Mouse (Mus musculus) embryonic facial prominence, embryonic 13.5 days (tissue): Measurements from ENCODE around the gene Prrg2. TPM values are rescaled to one million over a fixed set of nuclear protein-coding genes. Genes with fewer than 3 reads are reported as not detected.

Experiments used
- microRNA-seq: library from miRNA; unstranded; fragments of <30 nt; microRNA quantifications from one replicate; pipeline ENCODE4, GENCODE M21; 2016
- polyA plus RNA-seq: library from polyadenylated mRNA; unstranded; fragments of >200 nt; fragmentation: Nextera tagmentation; extraction: Ambion mirVana; gene quantifications from 2 replicates; pipeline ENCODE4 v1.2.1, GENCODE M21; 2015

Prrg2 gene
- polyA plus RNA-seq, 1 experiment from 2014 or later, result 26.0 TPM

Small RNAs within 50 kb of the gene (microRNA-seq; reads per million reads assigned to microRNA genes)
- 0.74 reads per million for gene Mir7054

Other genes with a start within 250 kb of the Prrg2 start
- 93.5 and 100 TPM in 2 replicates for gene Nup62, start 246.6 kb downstream of the Prrg2 start, polyA plus RNA-seq
- 1.7 and 2.2 TPM in 2 replicates for gene Il4i1, start 246.3 kb downstream of the Prrg2 start, polyA plus RNA-seq
- 6.4 and 6.5 TPM in 2 replicates for gene Atf5, start 246.0 kb downstream of the Prrg2 start, polyA plus RNA-seq
- gene Akt1s1, start 213.7 kb downstream of the Prrg2 start, polyA plus RNA-seq, result 104 and 110 TPM in 2 replicates
- 83.1 and 91.0 TPM in 2 replicates for gene Tbc1d17, start 213.6 kb downstream of the Prrg2 start, polyA plus RNA-seq
- gene Pnkp, start 205.5 kb downstream of the Prrg2 start, polyA plus RNA-seq, result 30.0 and 30.7 TPM in 2 replicates
- gene Ptov1, start 192.9 kb downstream of the Prrg2 start, polyA plus RNA-seq, result 469 and 526 TPM in 2 replicates
- 107 and 111 TPM in 2 replicates for gene Med25, start 170.0 kb downstream of the Prrg2 start, polyA plus RNA-seq
- gene Fuz, start 166.6 kb downstream of the Prrg2 start, polyA plus RNA-seq, result 26.1 and 29.7 TPM in 2 replicates
- 72.3 and 77.5 TPM in 2 replicates for gene Ap2a1, start 133.2 kb downstream of the Prrg2 start, polyA plus RNA-seq
- gene Tsks, start 119.5 kb downstream of the Prrg2 start, polyA plus RNA-seq, result 0.25 and 0.26 TPM in 2 replicates
- 32.0 and 39.1 TPM in 2 replicates for gene Cpt1c, start 87.8 kb downstream of the Prrg2 start, polyA plus RNA-seq
- gene Prmt1, start 76.1 kb downstream of the Prrg2 start, polyA plus RNA-seq, result 534 and 684 TPM in 2 replicates
- 92.0 and 99.7 TPM in 2 replicates for gene Irf3, start 65.0 kb downstream of the Prrg2 start, polyA plus RNA-seq
- gene Bcl2l12, start 64.0 kb downstream of the Prrg2 start, polyA plus RNA-seq, result 73.6 and 83.2 TPM in 2 replicates
- 38.6 and 40.2 TPM in 2 replicates for gene Scaf1, start 46.3 kb downstream of the Prrg2 start, polyA plus RNA-seq
- 19.7 and 23.3 TPM in 2 replicates for gene Rras, start 44.7 kb downstream of the Prrg2 start, polyA plus RNA-seq
- 15.2 and 15.7 TPM in 2 replicates for gene Prr12, start 9.8 kb downstream of the Prrg2 start, polyA plus RNA-seq
- gene Nosip, start 248 bp downstream of the Prrg2 start, polyA plus RNA-seq, result 64.7 and 66.6 TPM in 2 replicates
- gene Rcn3, start 29.5 kb upstream of the Prrg2 start, polyA plus RNA-seq, result 375 and 376 TPM in 2 replicates
- 61.6 and 65.1 TPM in 2 replicates for gene Fcgrt, start 41.2 kb upstream of the Prrg2 start, polyA plus RNA-seq
- 1,651 and 1,760 TPM in 2 replicates for gene Rps11, start 61.8 kb upstream of the Prrg2 start, polyA plus RNA-seq
- gene Rpl13a, start 66.1 kb upstream of the Prrg2 start, polyA plus RNA-seq, result 1,453 and 1,588 TPM in 2 replicates
- gene Gm45713, start 73.6 kb upstream of the Prrg2 start, polyA plus RNA-seq, result 0.20 TPM in 1 of 2 replicates, not detected in the other
- gene Flt3l, start 73.8 kb upstream of the Prrg2 start, polyA plus RNA-seq, result 1.3 and 1.7 TPM in 2 replicates
- gene Pih1d1, start 91.6 kb upstream of the Prrg2 start, polyA plus RNA-seq, result 78.5 and 97.7 TPM in 2 replicates
- 43.6 and 52.0 TPM in 2 replicates for gene Aldh16a1, start 91.9 kb upstream of the Prrg2 start, polyA plus RNA-seq
- 0.18 and 0.22 TPM in 2 replicates for gene Slc17a7, start 101.3 kb upstream of the Prrg2 start, polyA plus RNA-seq
- 1.8 and 2.6 TPM in 2 replicates for gene Gfy, start 116.9 kb upstream of the Prrg2 start, polyA plus RNA-seq
- not detected in 2 replicates for gene Pth2, start 118.3 kb upstream of the Prrg2 start, polyA plus RNA-seq
- 0.53 and 1.2 TPM in 2 replicates for gene Ccdc155, start 142.2 kb upstream of the Prrg2 start, polyA plus RNA-seq
- gene Dkkl1, start 149.5 kb upstream of the Prrg2 start, polyA plus RNA-seq, result 2.3 and 3.0 TPM in 2 replicates
- 221 and 233 TPM in 2 replicates for gene Tead2, start 153.1 kb upstream of the Prrg2 start, polyA plus RNA-seq
- 1.6 and 2.8 TPM in 2 replicates for gene Cd37, start 176.4 kb upstream of the Prrg2 start, polyA plus RNA-seq
- gene Slc6a16, start 178.4 kb upstream of the Prrg2 start, polyA plus RNA-seq, result 0.17 and 0.29 TPM in 2 replicates
- gene Slc6a21, start 214.8 kb upstream of the Prrg2 start, polyA plus RNA-seq, result not detected in 2 replicates